Mouse (Mus musculus) lung, embryonic 15.5 days (tissue): ENCODE results near the gene Atxn10. TPM values are rescaled to one million over a fixed set of nuclear protein-coding genes. Genes with fewer than 3 reads are reported as not detected.

Experiments used
- ATAC-seq: fragments of 200-750 bp; cut with Nextera tagmentation; 2 replicates; pipeline ENCODE4 v1.8.0; 2017; ENCODE audit warnings: moderate number of reproducible peaks, borderline replicate concordance; ENCODE audit not compliant: low FRiP score, low TSS enrichment; ENCODE audit errors: extremely low read depth
- H3K27ac ChIP-seq: fragments of 300-500 bp; sonication (generic); 2 replicates; pipeline ENCODE4 v1.5.1; 2015; ENCODE audit warnings: moderate library complexity, mild to moderate bottlenecking, inconsistent platforms
- H3K27me3 ChIP-seq: fragments of 300-500 bp; sonication (generic); 2 replicates; pipeline ENCODE4 v1.6.1; 2015; ENCODE audit warnings: inconsistent platforms
- H3K36me3 ChIP-seq: fragments of 300-500 bp; sonication (generic); 2 replicates; pipeline ENCODE4 v1.6.1; 2015; ENCODE audit warnings: inconsistent platforms
- H3K4me1 ChIP-seq: fragments of 300-500 bp; sonication (generic); 2 replicates; pipeline ENCODE4 v1.6.1; 2015; ENCODE audit warnings: inconsistent platforms
- H3K4me2 ChIP-seq: fragments of 300-500 bp; sonication (generic); 2 replicates; pipeline ENCODE4 v1.6.1; 2015; ENCODE audit warnings: inconsistent platforms, mild to moderate bottlenecking, moderate library complexity
- H3K4me3 ChIP-seq: fragments of 300-500 bp; sonication (generic); 2 replicates; pipeline ENCODE4 v1.5.1; 2015; ENCODE audit warnings: mild to moderate bottlenecking, inconsistent platforms
- H3K9ac ChIP-seq: fragments of 300-500 bp; sonication (generic); 2 replicates; pipeline ENCODE4 v1.6.1; 2015; ENCODE audit warnings: inconsistent platforms
- H3K9me3 ChIP-seq: fragments of 300-500 bp; sonication (generic); 2 replicates; pipeline ENCODE4 v1.6.1; 2016; ENCODE audit warnings: inconsistent platforms
- WGBS: fragments of 180-500 bp; shearing (Covaris S2); methylation state at CpG from one replicate; pipeline ENCODE4 v1.1.7; 2015; 5-methylcytosine and 5-hydroxymethylcytosine counted together
- polyA plus RNA-seq: library from polyadenylated mRNA; unstranded; fragments of >200 nt; fragmentation: Nextera tagmentation; extraction: Ambion mirVana; gene quantifications from 2 replicates; pipeline ENCODE4 v1.2.1, GENCODE M21; 2015

Atxn10 gene
- 344 and 350 TPM in 2 replicates for polyA plus RNA-seq

DNA sequence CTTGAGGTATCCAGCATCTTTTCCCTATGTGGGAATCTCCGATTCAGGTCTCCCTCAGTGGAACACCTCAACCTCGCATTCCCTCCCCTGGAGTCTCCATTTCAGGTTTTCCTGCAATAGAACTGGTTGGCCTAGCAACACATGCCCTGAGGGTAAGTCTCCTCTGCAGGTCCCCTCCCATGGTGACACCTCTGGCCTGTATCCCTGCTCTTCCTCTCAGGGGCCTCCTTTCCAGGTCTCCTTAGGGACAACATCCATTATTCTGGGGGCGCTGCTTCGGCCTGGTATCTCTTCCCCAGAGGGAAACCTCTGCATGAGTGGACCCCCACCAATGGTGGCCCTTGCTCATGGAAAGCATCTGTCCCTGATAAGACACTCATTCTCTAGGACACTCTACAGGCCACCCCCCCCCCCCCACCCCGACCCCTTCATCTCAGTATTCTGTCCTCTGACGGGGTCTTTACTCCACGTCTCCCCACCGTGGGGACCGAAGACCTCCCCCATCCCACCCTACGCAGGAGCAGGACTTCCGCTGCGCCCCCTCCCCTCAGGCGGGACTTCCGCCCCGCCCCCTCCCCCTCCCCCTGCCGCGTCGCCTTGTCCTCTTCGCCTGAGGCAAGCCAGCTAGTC lies at the start of gene Atxn10:
Atxn10 (plus strand) TSS at position 575 of the 630 bp plus-strand sequence.
- 14% methylated on average over 15 of the region's 19 CpGs for WGBS
- H3K4me3 ChIP-seq: peak within 1 kb of the TSS; percentile 100
- no peaks in the 10 kb centered on the region for H3K36me3 ChIP-seq
- ATAC-seq: no peak
- H3K9ac ChIP-seq: peak within 1 kb of the TSS; percentile 93
- H3K4me1 ChIP-seq: peaks cover 18% of the 10 kb centered on the region
- no peaks in the 10 kb centered on the region for H3K9me3 ChIP-seq
- no peaks in the 10 kb centered on the region for H3K27me3 ChIP-seq
- peak within 1 kb of the TSS; percentile 76 for H3K4me2 ChIP-seq
- H3K27ac ChIP-seq: peak within 1 kb of the TSS; percentile 99

GRCm38 (mm10) chr15:85294632-85295031 lies 41.4 kb upstream of the Atxn10 start:
- Histone ChIP-seq H3K27ac (no peak overlapping the region), H3K4me2 (no peak overlapping the region), H3K4me1 (peaks cover 28% of the 10 kb centered on the region), H3K9ac (no peak overlapping the region), H3K36me3 (no peaks in the 10 kb centered on the region), H3K9me3 (no peaks in the 10 kb centered on the region), H3K4me3 (no peak overlapping the region), H3K27me3 (no peaks in the 10 kb centered on the region)
- WGBS: 79% methylated on average over 3 of the region's 3 CpGs
- no peak for ATAC-seq

DNA sequence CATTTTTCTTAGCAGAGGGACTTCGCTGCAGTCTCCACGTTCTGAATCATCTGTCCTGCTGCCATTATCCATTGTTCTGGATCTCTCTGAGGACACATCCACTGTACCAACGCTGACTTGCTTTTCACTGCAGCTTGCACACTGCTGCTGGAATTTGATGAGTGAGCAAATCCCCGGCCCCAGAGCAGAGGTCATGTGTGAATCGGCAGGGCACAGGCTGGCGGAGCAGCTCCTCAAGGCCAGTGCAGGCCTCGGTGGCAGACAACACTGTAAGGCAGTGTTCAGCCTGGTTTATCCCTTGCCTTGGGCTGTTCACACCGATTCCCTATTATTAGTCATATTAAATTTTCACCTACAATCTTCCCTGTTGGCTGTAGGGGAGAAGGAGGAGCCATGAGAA lies 40.5 kb upstream of the Atxn10 start:
- no peaks in the 10 kb centered on the region for H3K27me3 ChIP-seq
- H3K27ac ChIP-seq: no peak overlapping the region
- H3K36me3 ChIP-seq: no peaks in the 10 kb centered on the region
- no peak overlapping the region for H3K4me2 ChIP-seq
- H3K9ac ChIP-seq: no peak overlapping the region
- H3K9me3 ChIP-seq: no peaks in the 10 kb centered on the region
- WGBS: 48% methylated on average over 8 of the region's 8 CpGs
- no peak for ATAC-seq
- peaks cover 28% of the 10 kb centered on the region for H3K4me1 ChIP-seq
- no peak overlapping the region for H3K4me3 ChIP-seq

- 48% methylated on average over 2 of the region's 2 CpGs for WGBS
- no peaks in the 10 kb centered on the region for H3K27me3 ChIP-seq
- peaks cover 28% of the 10 kb centered on the region for H3K4me1 ChIP-seq
- H3K27ac ChIP-seq: no peak overlapping the region
- H3K36me3 ChIP-seq: no peaks in the 10 kb centered on the region
- H3K9me3 ChIP-seq: no peaks in the 10 kb centered on the region
- H3K9ac ChIP-seq: no peak overlapping the region
- no peak for ATAC-seq
- H3K4me2 ChIP-seq: no peak overlapping the region
- H3K4me3 ChIP-seq: no peak overlapping the region
Measured at GRCm38 (mm10) chr15:85295977-85296376, 40.1 kb upstream of the Atxn10 start.

DNA sequence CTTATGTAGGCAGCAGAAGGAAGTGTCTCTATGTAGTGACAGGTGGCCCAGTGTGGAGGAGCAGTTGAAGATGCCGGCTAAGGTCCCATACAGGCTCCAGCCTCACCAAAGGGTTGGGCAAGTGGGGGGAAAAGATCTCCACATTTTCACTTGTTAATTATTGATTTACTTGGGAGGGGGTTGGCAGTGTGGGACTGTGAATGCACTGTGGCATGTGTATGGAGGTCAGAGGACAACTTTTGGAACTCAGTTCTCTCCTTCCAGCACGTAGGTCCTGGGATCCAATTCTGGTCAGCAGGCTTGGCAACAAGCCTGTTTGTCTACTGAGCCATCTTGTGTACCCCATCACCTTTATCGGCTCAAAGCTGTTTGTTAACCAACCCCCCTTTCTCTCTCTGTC lies 39.5 kb upstream of the Atxn10 start:
- Histone ChIP-seq H3K4me3 (no peak overlapping the region), H3K36me3 (no peaks in the 10 kb centered on the region), H3K9ac (no peak overlapping the region), H3K9me3 (no peaks in the 10 kb centered on the region), H3K27me3 (no peaks in the 10 kb centered on the region), H3K4me1 (peaks cover 28% of the 10 kb centered on the region), H3K27ac (no peak overlapping the region), H3K4me2 (no peak overlapping the region)
- ATAC-seq: no peak
- 56% methylated on average over 3 of the region's 3 CpGs for WGBS

- H3K4me3 ChIP-seq: peak overlapping the region; percentile 5; the same call in 1 of the 2 replicates
- WGBS: 23% methylated on average over 17 of the region's 17 CpGs
- H3K36me3 ChIP-seq: no peaks in the 10 kb centered on the region
- peak; percentile 44; the same call in 1 of the 2 replicates for ATAC-seq
- no peaks in the 10 kb centered on the region for H3K9me3 ChIP-seq
- peak overlapping the region; percentile 83 for H3K27ac ChIP-seq
- no peak overlapping the region for H3K9ac ChIP-seq
- H3K4me1 ChIP-seq: peaks cover 28% of the 10 kb centered on the region
- peak overlapping the region; percentile 50 for H3K4me2 ChIP-seq
- no peaks in the 10 kb centered on the region for H3K27me3 ChIP-seq
Measured at GRCm38 (mm10) chr15:85298167-85298781, 37.8 kb upstream of the Atxn10 start.

DNA sequence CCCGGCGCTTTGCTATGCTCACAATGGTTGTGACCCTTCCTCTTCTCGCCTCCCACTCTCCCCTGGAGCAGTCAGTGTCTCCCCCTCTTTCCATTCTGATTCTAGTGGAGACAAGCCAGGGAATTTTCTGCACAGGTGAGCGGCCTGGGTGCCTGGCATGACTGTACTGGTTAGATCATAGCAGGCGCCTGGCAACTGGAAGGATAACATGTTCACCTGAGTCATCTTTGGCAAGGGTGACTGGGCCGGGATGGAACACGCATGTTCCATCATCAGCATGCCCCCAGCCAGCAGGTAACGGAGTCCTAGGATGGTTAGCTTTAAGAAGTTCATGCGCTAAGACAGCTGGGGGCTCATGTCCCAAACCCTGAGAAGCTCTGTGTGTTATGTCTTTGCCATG lies 37.1 kb upstream of the Atxn10 start:
- no peak for ATAC-seq
- Histone ChIP-seq H3K9me3 (no peaks in the 10 kb centered on the region), H3K4me2 (peak overlapping the region; percentile 50; the same call in 1 of the 2 replicates), H3K4me1 (peaks cover 28% of the 10 kb centered on the region), H3K27ac (peak overlapping the region; percentile 83), H3K4me3 (no peak overlapping the region), H3K27me3 (no peaks in the 10 kb centered on the region), H3K36me3 (no peaks in the 10 kb centered on the region), H3K9ac (no peak overlapping the region)
- WGBS: 69% methylated on average over 9 of the region's 9 CpGs

DNA sequence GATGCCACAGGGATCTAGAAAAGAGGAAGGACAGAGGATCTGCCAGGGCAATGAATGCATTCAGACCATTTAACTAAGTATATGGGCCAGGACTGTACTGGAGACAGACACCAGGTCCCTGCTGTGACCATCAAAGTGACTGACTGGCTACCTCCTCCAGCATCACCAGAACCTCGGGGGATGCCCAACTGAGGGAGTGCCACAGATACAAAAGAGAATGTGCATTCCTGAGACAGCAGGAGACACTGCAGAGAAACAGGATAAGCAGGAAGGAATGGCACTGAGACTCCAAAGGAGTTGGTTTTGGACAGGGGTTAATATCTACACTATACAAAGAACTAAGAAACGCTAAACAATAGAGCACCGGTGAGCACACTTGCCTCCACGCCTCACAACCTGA lies 32.8 kb upstream of the Atxn10 start:
- H3K4me3 ChIP-seq: no peak overlapping the region
- H3K36me3 ChIP-seq: no peaks in the 10 kb centered on the region
- H3K9me3 ChIP-seq: no peaks in the 10 kb centered on the region
- no peak overlapping the region for H3K9ac ChIP-seq
- 74% methylated on average over 4 of the region's 4 CpGs for WGBS
- no peak for ATAC-seq
- no peak overlapping the region for H3K4me2 ChIP-seq
- no peak overlapping the region for H3K27ac ChIP-seq
- H3K27me3 ChIP-seq: no peaks in the 10 kb centered on the region
- H3K4me1 ChIP-seq: peaks cover 4% of the 10 kb centered on the region

DNA sequence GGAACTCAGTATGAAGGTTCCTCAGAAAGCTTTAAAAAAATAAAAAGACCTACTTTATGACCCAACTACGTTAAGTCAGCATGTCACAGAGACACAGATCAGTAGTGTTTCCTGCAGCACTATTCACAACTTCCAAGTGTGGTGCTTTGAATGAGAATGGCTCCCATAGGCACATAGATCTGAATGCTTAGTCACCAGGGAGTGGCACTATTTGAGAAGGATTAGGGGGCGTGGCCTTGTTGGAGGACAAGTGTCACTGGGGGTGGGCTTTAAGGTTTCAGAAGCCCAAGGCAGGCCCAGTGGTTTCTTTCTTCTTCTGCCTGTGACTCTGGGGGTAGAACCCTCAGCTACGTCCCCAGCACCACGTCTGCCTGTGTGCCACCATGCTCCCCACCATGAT lies 32.1 kb upstream of the Atxn10 start:
- Histone ChIP-seq H3K36me3 (no peaks in the 10 kb centered on the region), H3K9me3 (no peaks in the 10 kb centered on the region), H3K4me1 (no peaks in the 10 kb centered on the region), H3K9ac (no peak overlapping the region), H3K27ac (no peak overlapping the region), H3K4me2 (no peak overlapping the region), H3K4me3 (no peak overlapping the region), H3K27me3 (no peaks in the 10 kb centered on the region)
- no peak for ATAC-seq
- WGBS: 86% methylated on average over 4 of the region's 4 CpGs

- no peak for ATAC-seq
- H3K36me3 ChIP-seq: no peaks in the 10 kb centered on the region
- H3K9ac ChIP-seq: no peak overlapping the region
- H3K9me3 ChIP-seq: no peaks in the 10 kb centered on the region
- no peak overlapping the region for H3K27ac ChIP-seq
- H3K4me3 ChIP-seq: no peak overlapping the region
- WGBS: 93% methylated on average over 2 of the region's 2 CpGs
- no peaks in the 10 kb centered on the region for H3K27me3 ChIP-seq
- peaks cover 18% of the 10 kb centered on the region for H3K4me1 ChIP-seq
- H3K4me2 ChIP-seq: no peak overlapping the region
Measured at GRCm38 (mm10) chr15:85307061-85307660, 28.9 kb upstream of the Atxn10 start.

DNA sequence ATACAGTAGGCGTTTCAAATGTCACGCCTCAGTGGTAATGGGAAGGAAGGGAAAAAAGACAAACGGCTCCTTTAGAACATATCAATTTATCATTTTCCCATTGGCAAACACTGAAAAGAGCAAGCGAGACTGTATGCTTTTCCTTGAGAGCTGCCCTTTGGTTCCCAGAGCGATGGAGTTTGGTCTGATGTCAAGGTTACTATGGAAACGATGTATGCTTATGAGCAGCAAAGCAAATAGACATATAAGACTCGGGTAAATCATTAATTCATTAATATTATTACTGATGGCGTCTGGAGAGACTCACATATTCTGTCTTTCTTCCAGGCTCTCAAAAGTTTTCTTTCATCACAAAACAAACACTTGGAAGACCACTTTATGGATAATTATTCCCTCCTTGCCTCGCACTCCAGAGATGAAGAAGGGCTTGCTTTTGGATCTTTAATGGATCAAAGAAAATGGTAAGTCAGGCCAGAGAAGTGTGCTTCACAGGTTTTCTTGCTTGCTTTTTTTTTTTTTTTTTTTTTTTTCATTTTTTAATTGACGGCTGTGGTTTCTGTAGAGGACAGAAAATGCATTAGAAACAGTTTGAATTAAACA lies 24.9 kb upstream of the Atxn10 start:
- Histone ChIP-seq H3K9me3 (no peaks in the 10 kb centered on the region), H3K4me2 (no peak overlapping the region), H3K4me1 (peaks cover 35% of the 10 kb centered on the region), H3K4me3 (no peak overlapping the region), H3K36me3 (no peaks in the 10 kb centered on the region), H3K27ac (peak overlapping the region; percentile 70), H3K27me3 (no peaks in the 10 kb centered on the region), H3K9ac (no peak overlapping the region)
- WGBS: 44% methylated on average over 10 of the region's 10 CpGs
- ATAC-seq: peak; percentile 64; the same call in 1 of the 2 replicates
